Mouse (Mus musculus): ENCODE results near the gene Dact3. TPM values are rescaled to one million over a fixed set of nuclear protein-coding genes. Genes with fewer than 3 reads are reported as not detected.
A peak's percentile ranks its signal among the peaks of the same experiment; 100 is the strongest.

Dact3 gene
- polyA plus RNA-seq, 3 experiments from 2014 or later, result not detected

- ATAC-seq, result no peak
These were observed 19.2 kb downstream of the Dact3 start for GRCm38 (mm10) chr7:16894279-16894678.

GRCm38 (mm10) chr7:16895000-16895399 is 19.9 kb downstream of the Dact3 start:
- ATAC-seq, result peak; percentile 49

GRCm38 (mm10) chr7:16895511-16895910 is 20.4 kb downstream of the Dact3 start:
- no peak for ATAC-seq

GRCm38 (mm10) chr7:16900526-16900925 is 25.4 kb downstream of the Dact3 start:
- ATAC-seq, result no peak

- no peak for ATAC-seq
These were observed 28.4 kb downstream of the Dact3 start for GRCm38 (mm10) chr7:16903439-16903955.

GRCm38 (mm10) chr7:16904120-16904675 is 29.1 kb downstream of the Dact3 start:
- ATAC-seq, result no peak

- ATAC-seq, result peak; percentile 26
These were observed 30.4 kb downstream of the Dact3 start for GRCm38 (mm10) chr7:16905491-16906021.

GRCm38 (mm10) chr7:16906281-16906680 is 31.2 kb downstream of the Dact3 start, which contains the start of gene Ptgir:
TSS of gene Ptgir (plus strand) at chr7:16906490.
- peak; percentile 35 for ATAC-seq

- no peak for ATAC-seq
These were observed 31.9 kb downstream of the Dact3 start for GRCm38 (mm10) chr7:16906889-16907559.

GRCm38 (mm10) chr7:16907842-16908241 is 32.7 kb downstream of the Dact3 start:
- ATAC-seq, result peak; percentile 55

GRCm38 (mm10) chr7:16908367-16908766 is 33.2 kb downstream of the Dact3 start:
- ATAC-seq, result peak; percentile 49

GRCm38 (mm10) chr7:16908859-16909258 is 33.7 kb downstream of the Dact3 start:
- ATAC-seq, result no peak

GRCm38 (mm10) chr7:16909909-16910308 is 34.8 kb downstream of the Dact3 start:
- no peak for ATAC-seq

GRCm38 (mm10) chr7:16911904-16912303 is 36.8 kb downstream of the Dact3 start:
- no peak for ATAC-seq

GRCm38 (mm10) chr7:16912360-16912759 is 37.2 kb downstream of the Dact3 start:
- ATAC-seq, result no peak

- ATAC-seq, result peak; percentile 96
These were observed 38.8 kb downstream of the Dact3 start for GRCm38 (mm10) chr7:16913806-16914452.

- no peak for ATAC-seq
These were observed 39.6 kb downstream of the Dact3 start for GRCm38 (mm10) chr7:16914453-16915343.

- ATAC-seq, result no peak
These were observed 40.6 kb downstream of the Dact3 start for GRCm38 (mm10) chr7:16915461-16916340.

GRCm38 (mm10) chr7:16916342-16917265 is 41.5 kb downstream of the Dact3 start:
- ATAC-seq, result no peak

- ATAC-seq, result no peak
These were observed 42.3 kb downstream of the Dact3 start for GRCm38 (mm10) chr7:16917447-16917846.
